Mouse (Mus musculus) heart, adult 18-20 months (tissue): ENCODE data around the gene Gm20521. TPM values are rescaled to one million over a fixed set of nuclear protein-coding genes. Genes with fewer than 3 reads are reported as not detected.

Experiments used
- DNase-seq, 2 experiments: peaks; one replicate each; pipeline ENCODE4 v3.0.0; 2021 to 2022; ENCODE audit warnings: mixed read lengths in 1 of 2
- total RNA-seq, 2 experiments: library from RNA; stranded (reverse); gene quantifications; 2 replicates each; pipeline ENCODE4 v1.2.3; 2021

Gene Gm20521
- total RNA-seq, 2 experiments from 2014 or later: 6.6 to 9.0 TPM

GRCm38 (mm10) chr14:54893651-54894181 lies 10.5 kb downstream of the Gm20521 start:
- peak; percentile 99 for DNase-seq

- DNase-seq: peak; percentile 75 to 79
Measured at GRCm38 (mm10) chr14:54894296-54895151, 11.3 kb downstream of the Gm20521 start.

- no peak for DNase-seq
Measured at GRCm38 (mm10) chr14:54897445-54897844, 14.2 kb downstream of the Gm20521 start.

- DNase-seq: peak; percentile 77 to 87
Measured at GRCm38 (mm10) chr14:54900383-54900782, 17.1 kb downstream of the Gm20521 start.

GRCm38 (mm10) chr14:54903641-54904040 lies 20.4 kb downstream of the Gm20521 start:
- DNase-seq: no peak

- no peak for DNase-seq
Measured at GRCm38 (mm10) chr14:54908682-54909081, 25.4 kb downstream of the Gm20521 start.

- no peak for DNase-seq
Measured at GRCm38 (mm10) chr14:54912109-54912850, 29.0 kb downstream of the Gm20521 start.

GRCm38 (mm10) chr14:54912886-54913285 lies 29.6 kb downstream of the Gm20521 start, which contains the start of gene Slc22a17:
Slc22a17 (minus strand) TSS chr14:54913132.
- peak; percentile 78 to 82 for DNase-seq

GRCm38 (mm10) chr14:54913343-54913742 lies 30.1 kb downstream of the Gm20521 start:
- no peak for DNase-seq

- no peak for DNase-seq
Measured at GRCm38 (mm10) chr14:54920076-54920685, 36.9 kb downstream of the Gm20521 start.

GRCm38 (mm10) chr14:54924641-54925348 lies 41.6 kb downstream of the Gm20521 start:
- peak; percentile 77 to 85 for DNase-seq

- DNase-seq: peak; percentile 69 to 72
Measured at GRCm38 (mm10) chr14:54925349-54926342, 42.4 kb downstream of the Gm20521 start, which contains the start of gene Efs. Efs (minus strand) TSS chr14:54926126.

GRCm38 (mm10) chr14:54926401-54927158 lies 43.3 kb downstream of the Gm20521 start:
- DNase-seq: peak; percentile 73 to 75

- DNase-seq: no peak
Measured at GRCm38 (mm10) chr14:54927296-54927695, 44.1 kb downstream of the Gm20521 start.

- peak in 1 of 2 experiments; percentile 10 for DNase-seq
Measured at GRCm38 (mm10) chr14:54929801-54930200, 46.6 kb downstream of the Gm20521 start.

- DNase-seq: peak in 1 of 2 experiments; percentile 10
Measured at GRCm38 (mm10) chr14:54930431-54930830, 47.2 kb downstream of the Gm20521 start.

- DNase-seq: no peak
Measured at GRCm38 (mm10) chr14:54932645-54933150, 49.5 kb downstream of the Gm20521 start, which contains the start of gene Il25. Il25 (plus strand) TSS chr14:54932695.

- DNase-seq: peak in 1 of 2 experiments; percentile 7
Measured at GRCm38 (mm10) chr14:54935904-54936830, 52.9 kb downstream of the Gm20521 start, which contains the start of gene Cmtm5. Cmtm5 (plus strand) TSS chr14:54936261.
